Mouse (Mus musculus): ENCODE measurements around the gene Gtsf1l. TPM values are rescaled to one million over a fixed set of nuclear protein-coding genes. Genes with fewer than 3 reads are reported as not detected.

Gene Gtsf1l
- polyA plus RNA-seq, 1 experiment from 2014 or later, result not detected

DNA sequence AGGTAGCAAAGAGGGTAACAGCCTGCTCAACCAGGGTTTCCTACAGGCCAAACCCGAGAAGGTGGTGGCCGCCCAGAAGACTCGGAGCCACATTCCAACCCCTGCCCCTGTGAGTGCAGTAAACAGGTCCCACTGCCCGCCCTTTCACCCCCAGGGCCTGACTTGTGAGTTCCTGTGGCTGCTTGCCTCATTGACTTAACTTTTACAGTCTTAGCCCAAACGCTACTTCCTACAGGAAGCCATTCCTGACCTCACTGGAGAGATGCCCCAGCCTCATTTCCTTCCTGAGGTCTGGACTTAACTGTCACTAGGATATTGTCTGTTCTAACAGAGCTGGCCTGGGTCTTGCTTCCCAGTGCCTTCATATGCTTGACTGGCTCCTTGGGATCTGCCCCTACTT lies 5.1 kb downstream of the Gtsf1l start:
- Histone ChIP-seq H3K36me3 (peaks cover 69% of the 10 kb centered on the region), H3K4me3 (no peak overlapping the region), H3K27me3 (ENCODE audit: low read depth, poor library complexity, severe bottlenecking) (no peaks in the 10 kb centered on the region), H3K4me1 (no peaks in the 10 kb centered on the region), H3K9me3 (replicated peaks) (no peaks in the 10 kb centered on the region), H3K27ac (replicated peaks) (no peak overlapping the region)
- DNase-seq (ENCODE audit: low spot score), result no peak
- WGBS, result 89% methylated on average over 5 of the region's 5 CpGs

DNA sequence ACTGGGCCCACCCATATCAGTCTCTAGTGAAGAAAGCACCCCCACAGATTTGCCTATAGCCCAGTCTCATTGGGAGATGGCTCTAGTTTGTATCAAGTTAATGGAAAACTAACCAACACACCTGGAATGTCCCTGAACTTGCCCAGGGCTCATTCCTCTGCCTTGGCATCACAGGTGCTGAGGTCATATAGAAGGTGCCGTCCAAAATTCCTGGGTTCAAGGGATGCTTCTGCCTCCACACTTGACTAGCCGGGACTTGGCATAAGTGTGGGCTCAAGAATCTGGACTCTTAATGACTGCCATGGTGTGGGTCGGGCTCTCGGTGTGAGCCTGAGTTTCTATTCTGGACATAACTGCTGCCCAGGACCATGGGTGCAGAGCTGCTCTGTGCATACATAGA lies 8.6 kb downstream of the Gtsf1l start:
- 96% methylated on average over 4 of the region's 4 CpGs for WGBS
- H3K4me3 ChIP-seq, result no peak overlapping the region
- H3K36me3 ChIP-seq, result peaks cover 92% of the 10 kb centered on the region

DNA sequence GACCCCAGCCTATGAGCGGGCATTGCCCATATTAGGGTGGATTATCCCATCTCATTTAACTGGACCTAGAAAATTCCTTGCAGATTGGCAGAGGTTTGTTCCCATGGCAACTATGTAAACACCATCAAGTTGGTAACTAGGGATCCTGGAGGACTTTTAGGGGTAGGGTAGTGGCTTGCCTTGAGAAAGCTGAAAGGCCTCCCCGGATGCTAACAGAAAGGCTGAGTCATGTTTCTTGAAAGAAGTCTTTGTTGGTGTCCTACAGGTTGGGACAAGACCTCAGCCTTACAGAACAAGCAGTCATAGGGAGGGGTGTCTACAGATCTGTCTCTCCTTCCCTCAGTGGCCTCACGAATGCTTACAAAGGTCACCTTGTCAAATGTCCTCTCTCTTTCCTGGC lies 12.4 kb downstream of the Gtsf1l start:
- no peak overlapping the region for H3K4me3 ChIP-seq
- H3K9me3 ChIP-seq (replicated peaks), result no peaks in the 10 kb centered on the region
- no peaks in the 10 kb centered on the region for H3K27me3 ChIP-seq (ENCODE audit: low read depth, poor library complexity, severe bottlenecking)
- WGBS, result 78% methylated on average over 3 of the region's 3 CpGs
- H3K4me1 ChIP-seq, result peaks cover 7% of the 10 kb centered on the region
- no peak overlapping the region for H3K27ac ChIP-seq (replicated peaks)
- no peak for DNase-seq (ENCODE audit: low spot score)
- peaks cover 96% of the 10 kb centered on the region for H3K36me3 ChIP-seq

More for the DNA sequence above, 8.6 kb downstream of the Gtsf1l start:
- Histone ChIP-seq H3K27me3 (ENCODE audit: low read depth, poor library complexity, severe bottlenecking) (no peaks in the 10 kb centered on the region), H3K4me1 (peaks cover 7% of the 10 kb centered on the region), H3K27ac (replicated peaks) (no peak overlapping the region), H3K9me3 (replicated peaks) (no peaks in the 10 kb centered on the region)
- DNase-seq (ENCODE audit: low spot score), result no peak

DNA sequence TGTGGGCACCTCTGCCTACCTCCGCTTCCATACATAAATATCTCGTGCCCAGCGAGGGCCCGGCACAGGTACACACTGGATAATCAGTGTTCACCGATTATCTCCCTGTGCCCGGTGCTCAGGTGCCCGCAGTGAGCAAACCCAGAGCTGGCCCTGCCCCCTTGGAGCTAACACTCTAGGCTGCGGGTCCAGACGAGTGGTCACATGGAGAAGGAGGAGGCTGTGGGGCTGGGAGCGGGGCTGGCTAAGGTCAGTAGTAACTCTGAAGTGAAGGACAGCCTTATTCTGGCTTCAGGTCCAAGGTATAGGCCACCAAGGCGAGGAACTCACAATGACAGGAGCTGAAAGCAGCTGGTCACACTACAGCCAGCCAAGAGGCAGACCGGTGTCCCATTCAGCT lies 12.8 kb downstream of the Gtsf1l start:
- WGBS, result 93% methylated on average over 12 of the region's 12 CpGs
- Histone ChIP-seq H3K4me1 (peaks cover 7% of the 10 kb centered on the region), H3K27ac (replicated peaks) (no peak overlapping the region), H3K4me3 (no peak overlapping the region), H3K36me3 (peaks cover 97% of the 10 kb centered on the region), H3K27me3 (ENCODE audit: low read depth, poor library complexity, severe bottlenecking) (no peaks in the 10 kb centered on the region), H3K9me3 (replicated peaks) (no peaks in the 10 kb centered on the region)
- DNase-seq (ENCODE audit: low spot score), result no peak

DNA sequence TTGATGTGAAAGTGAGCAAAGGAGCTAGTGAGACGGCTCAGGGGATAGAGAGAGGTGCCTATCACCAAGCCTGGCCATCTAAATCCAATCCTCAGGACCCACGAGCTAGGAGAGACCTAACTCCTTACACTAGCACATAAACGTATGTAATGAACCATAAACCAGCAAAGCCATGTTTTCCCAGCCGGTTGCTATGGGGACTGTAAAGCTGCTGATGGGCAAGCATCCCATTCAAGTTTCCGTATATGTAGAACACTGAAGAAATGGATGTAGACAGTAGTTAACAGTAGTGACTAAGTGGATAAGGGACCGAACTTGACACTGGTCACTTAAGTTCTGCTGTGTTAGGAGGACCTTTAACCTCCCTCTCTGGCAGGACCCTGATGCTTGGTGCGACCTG lies 13.6 kb downstream of the Gtsf1l start:
- Histone ChIP-seq H3K36me3 (peaks cover 96% of the 10 kb centered on the region), H3K4me3 (no peak overlapping the region), H3K9me3 (replicated peaks) (no peaks in the 10 kb centered on the region), H3K27ac (replicated peaks) (no peak overlapping the region), H3K27me3 (ENCODE audit: low read depth, poor library complexity, severe bottlenecking) (no peaks in the 10 kb centered on the region), H3K4me1 (peaks cover 7% of the 10 kb centered on the region)
- DNase-seq (ENCODE audit: low spot score), result no peak
- WGBS, result 91% methylated on average over 7 of the region's 7 CpGs

DNA sequence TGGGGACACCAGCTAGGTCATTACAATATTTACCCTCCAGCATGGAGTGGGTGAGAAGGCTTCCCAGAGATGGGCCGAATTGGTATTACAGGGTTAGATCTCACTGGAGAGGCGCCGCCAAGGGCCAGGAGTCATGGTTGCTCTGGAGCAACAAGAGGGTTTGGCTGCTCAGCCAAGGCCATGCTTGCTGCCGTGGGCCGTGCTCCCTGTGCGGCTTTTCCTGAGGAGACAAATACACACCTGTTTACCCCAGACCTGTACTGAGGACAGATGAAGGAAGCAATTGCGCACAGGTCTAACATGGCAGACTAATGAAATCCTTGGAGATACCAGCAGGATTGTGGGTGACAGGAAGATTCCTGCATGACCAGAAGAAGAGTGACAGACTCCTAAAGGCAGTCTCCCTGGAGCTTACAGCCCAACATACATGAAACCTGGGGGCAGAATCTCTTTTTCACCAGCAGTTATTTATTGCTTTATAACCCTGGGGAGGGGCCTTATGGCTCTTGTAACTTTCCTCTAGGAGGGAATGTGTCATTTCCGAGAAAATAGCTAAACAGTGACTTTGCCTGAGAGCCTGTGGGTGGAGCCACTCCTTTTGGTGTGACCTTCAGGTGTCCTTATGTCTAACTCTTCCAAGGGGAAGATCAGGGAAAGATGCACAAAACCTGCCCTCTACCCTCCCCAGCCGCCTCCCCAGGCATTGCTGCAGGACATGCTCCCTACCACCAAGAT lies 14.5 kb downstream of the Gtsf1l start:
- Histone ChIP-seq H3K4me3 (no peak overlapping the region), H3K27ac (replicated peaks) (no peak overlapping the region), H3K27me3 (ENCODE audit: low read depth, poor library complexity, severe bottlenecking) (no peaks in the 10 kb centered on the region), H3K9me3 (replicated peaks) (no peaks in the 10 kb centered on the region), H3K4me1 (peaks cover 7% of the 10 kb centered on the region), H3K36me3 (peaks cover 95% of the 10 kb centered on the region)
- 95% methylated on average over 9 of the region's 9 CpGs for WGBS
- DNase-seq (ENCODE audit: low spot score), result no peak

DNA sequence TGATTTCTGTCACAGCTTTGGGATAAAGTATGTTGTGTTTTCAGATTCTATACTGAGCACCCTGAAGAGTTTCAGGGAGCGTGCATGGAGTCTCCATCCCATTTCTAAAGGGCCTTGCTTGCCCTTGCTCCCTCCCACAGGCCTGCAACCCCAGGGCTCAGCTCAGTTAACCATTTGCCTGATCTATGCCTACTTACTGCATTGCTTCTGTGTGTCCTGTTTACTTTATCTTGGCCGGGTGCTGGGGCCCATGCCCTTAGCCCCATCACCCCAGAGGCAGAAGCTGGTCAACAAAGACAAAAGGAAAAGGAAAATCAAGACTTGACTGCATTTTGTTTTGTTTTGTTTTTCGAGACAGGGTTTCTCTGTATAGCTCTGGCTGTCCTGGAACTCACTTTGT lies 16.1 kb downstream of the Gtsf1l start:
- Histone ChIP-seq H3K9me3 (replicated peaks) (no peaks in the 10 kb centered on the region), H3K4me3 (no peak overlapping the region), H3K36me3 (peaks cover 95% of the 10 kb centered on the region), H3K27me3 (ENCODE audit: low read depth, poor library complexity, severe bottlenecking) (no peaks in the 10 kb centered on the region), H3K4me1 (peaks cover 7% of the 10 kb centered on the region), H3K27ac (replicated peaks) (no peak overlapping the region)
- no peak for DNase-seq (ENCODE audit: low spot score)
- 89% methylated on average over 3 of the region's 3 CpGs for WGBS

DNA sequence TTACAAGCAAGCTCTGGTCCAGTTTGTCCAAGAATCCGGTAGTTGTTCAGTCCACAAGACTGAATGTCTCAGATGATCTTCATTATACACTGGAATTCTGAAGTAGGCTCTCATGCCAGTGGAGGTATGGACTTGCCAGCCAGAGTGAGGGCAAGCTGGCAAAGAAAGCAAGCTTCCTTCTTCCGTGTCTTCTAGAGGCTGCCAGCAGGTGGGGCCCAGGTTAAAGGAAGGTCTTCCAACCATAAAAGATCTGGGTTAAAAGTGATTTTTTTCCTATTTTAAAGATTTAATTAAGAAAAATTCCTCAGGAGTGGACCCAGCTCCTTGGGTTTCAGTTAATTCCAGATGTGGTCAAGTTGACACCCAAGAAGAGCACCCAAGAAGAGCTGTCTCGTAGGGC lies 17.4 kb downstream of the Gtsf1l start:
- peaks cover 95% of the 10 kb centered on the region for H3K36me3 ChIP-seq
- H3K4me1 ChIP-seq, result peaks cover 7% of the 10 kb centered on the region
- no peaks in the 10 kb centered on the region for H3K27me3 ChIP-seq (ENCODE audit: low read depth, poor library complexity, severe bottlenecking)
- DNase-seq (ENCODE audit: low spot score), result no peak
- H3K4me3 ChIP-seq, result no peak overlapping the region
- no peaks in the 10 kb centered on the region for H3K9me3 ChIP-seq (replicated peaks)
- WGBS, result 91% methylated on average over 3 of the region's 3 CpGs
- no peak overlapping the region for H3K27ac ChIP-seq (replicated peaks)

DNA sequence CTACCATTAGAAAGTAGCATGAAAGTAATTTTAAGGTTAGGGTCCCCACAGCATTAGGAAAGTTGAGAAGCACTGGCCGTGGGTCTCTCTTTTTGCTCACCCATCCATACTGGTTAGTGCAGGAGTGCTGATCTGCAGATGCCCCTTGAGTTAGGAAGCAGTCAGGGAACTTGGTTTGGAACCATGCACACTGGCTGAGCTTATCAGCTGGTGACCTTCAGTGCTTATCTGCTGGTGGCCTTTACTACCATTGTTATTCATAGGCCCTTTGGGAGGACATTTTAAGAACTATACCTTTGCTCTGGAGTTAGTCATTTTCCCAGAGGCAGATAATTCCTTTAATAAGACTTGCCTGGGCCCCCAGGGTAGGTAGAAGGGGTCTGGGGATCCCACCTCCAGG lies 20.4 kb downstream of the Gtsf1l start:
- peaks cover 97% of the 10 kb centered on the region for H3K36me3 ChIP-seq
- no peak overlapping the region for H3K4me3 ChIP-seq
- WGBS, result 95% methylated on average over 1 of the region's 1 CpGs
- DNase-seq (ENCODE audit: low spot score), result no peak
- H3K27me3 ChIP-seq (ENCODE audit: low read depth, poor library complexity, severe bottlenecking), result no peaks in the 10 kb centered on the region
- H3K27ac ChIP-seq (replicated peaks), result no peak overlapping the region
- H3K9me3 ChIP-seq (replicated peaks), result no peaks in the 10 kb centered on the region
- no peaks in the 10 kb centered on the region for H3K4me1 ChIP-seq

DNA sequence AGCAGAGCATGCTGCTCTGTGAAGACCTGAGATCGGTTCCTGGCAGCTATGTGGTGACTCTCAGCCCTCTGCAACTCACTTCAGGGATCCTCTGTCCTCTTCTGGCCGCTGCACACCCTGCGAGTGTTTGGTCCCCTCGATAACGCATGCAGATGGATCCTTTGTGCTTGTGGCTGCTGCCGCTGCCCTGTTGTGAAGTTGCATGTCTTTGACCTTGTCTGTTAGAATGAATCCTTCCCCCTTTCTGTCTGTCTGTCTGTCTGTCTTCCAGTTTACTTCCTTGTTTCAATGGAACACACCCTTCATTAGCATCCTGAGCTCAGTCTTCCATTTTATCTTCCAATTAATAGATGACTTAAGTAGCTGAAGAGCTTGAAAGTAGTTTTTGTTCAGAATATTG lies 21.3 kb downstream of the Gtsf1l start:
- Histone ChIP-seq H3K36me3 (peaks cover 97% of the 10 kb centered on the region), H3K4me1 (no peaks in the 10 kb centered on the region), H3K27ac (replicated peaks) (no peak overlapping the region), H3K4me3 (no peak overlapping the region), H3K27me3 (ENCODE audit: low read depth, poor library complexity, severe bottlenecking) (no peaks in the 10 kb centered on the region), H3K9me3 (replicated peaks) (no peaks in the 10 kb centered on the region)
- 89% methylated on average over 6 of the region's 6 CpGs for WGBS
- no peak for DNase-seq (ENCODE audit: low spot score)

DNA sequence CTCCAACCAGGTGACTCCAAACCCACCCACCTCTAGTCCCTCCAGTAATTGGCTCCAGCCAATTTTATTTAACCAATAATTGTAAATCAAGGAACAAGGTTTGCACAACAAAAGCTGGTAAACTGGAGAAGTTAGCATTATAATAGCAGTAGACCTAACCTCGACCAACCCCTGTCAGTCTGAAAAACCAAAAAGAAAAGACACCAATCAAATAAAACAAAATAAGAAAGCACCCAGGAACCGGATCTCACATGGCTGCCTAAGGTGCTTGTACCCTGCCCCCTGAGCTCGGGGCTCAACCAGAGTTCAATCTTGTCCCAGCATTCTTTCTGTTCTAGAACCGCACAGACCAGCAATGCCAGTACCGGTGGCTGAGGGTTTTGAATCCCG lies 25.5 kb downstream of the Gtsf1l start:
- Histone ChIP-seq H3K36me3 (peaks cover 78% of the 10 kb centered on the region), H3K4me1 (0 out of 2 replicates have a peak, but pooled peaks cover 4% of the 10 kb centered on the region), H3K4me3 (no peak overlapping the region), H3K27ac (replicated peaks) (no peak overlapping the region), H3K27me3 (ENCODE audit: low read depth, poor library complexity, severe bottlenecking) (no peaks in the 10 kb centered on the region), H3K9me3 (replicated peaks) (no peaks in the 10 kb centered on the region)
- DNase-seq (ENCODE audit: low spot score), result no peak
- WGBS, result 79% methylated on average over 6 of the region's 6 CpGs

DNA sequence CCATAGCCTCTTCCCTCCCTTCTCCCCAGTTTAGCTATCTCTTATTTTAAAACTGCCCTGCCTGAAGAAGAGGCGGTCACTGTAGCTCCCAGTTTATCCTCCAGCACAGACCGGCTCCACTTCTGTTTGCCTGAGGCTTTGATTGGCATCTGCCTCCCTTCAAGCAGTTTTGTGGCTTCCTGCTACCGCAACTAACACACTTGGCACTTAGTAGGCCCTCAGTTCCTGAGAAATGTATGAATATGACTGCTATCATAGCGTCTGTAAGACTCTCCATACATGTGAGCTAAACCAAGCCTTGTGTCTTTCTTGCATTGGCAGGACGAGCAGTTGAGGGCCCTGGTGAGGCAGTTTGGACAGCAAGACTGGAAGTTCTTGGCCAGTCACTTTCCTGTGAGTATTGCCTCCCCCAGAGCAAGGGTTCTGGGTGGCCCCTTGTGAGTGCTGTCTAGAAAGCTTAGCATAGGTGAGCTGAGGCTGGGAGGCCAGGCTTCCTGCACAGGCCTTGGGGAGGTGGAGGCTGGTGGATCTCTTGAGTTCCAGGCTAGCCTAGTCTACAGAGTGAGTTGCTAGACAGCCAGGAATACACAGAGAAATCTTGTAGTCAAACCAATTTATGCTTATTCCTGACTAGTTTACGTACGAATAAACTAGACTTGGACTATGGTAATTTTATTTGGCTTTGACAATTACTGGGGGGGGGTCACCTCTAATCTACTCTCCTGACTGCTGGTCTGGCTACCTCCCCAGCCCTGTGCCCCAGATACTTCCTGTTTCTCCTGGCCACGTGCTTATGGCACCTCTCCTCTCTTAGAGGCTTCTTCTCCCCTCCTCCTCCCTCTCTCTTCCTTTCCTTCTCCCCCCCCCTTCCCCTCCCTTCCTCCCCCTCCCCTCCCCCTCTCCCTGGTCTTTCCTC lies 26.2 kb downstream of the Gtsf1l start:
- Histone ChIP-seq H3K4me3 (no peak overlapping the region), H3K27ac (replicated peaks) (no peak overlapping the region), H3K4me1 (peaks cover 11% of the 10 kb centered on the region), H3K36me3 (peaks cover 74% of the 10 kb centered on the region), H3K27me3 (ENCODE audit: low read depth, poor library complexity, severe bottlenecking) (no peaks in the 10 kb centered on the region), H3K9me3 (replicated peaks) (no peaks in the 10 kb centered on the region)
- no peak for DNase-seq (ENCODE audit: low spot score)
- 81% methylated on average over 8 of the region's 8 CpGs for WGBS

DNA sequence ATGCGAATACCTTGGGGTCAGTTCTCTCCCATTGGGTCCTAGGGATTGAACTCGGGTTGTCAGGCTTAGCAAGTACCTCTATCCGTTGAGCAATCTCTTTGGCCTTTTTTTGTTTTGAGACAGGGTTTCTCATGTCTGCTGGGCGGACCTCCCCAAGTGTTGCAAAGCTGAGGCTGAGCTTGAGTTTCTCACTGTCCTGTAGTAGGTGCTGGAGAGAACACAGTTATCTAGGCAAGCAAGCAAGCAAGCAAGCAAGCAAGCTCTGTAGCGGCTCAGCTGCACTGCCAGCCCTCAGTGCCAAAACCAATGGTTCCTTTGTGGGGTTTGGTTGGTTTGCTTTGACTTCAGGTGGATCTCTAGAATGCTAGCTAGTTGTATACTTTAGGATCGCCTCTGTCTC lies 27.0 kb downstream of the Gtsf1l start:
- Histone ChIP-seq H3K9me3 (replicated peaks) (no peaks in the 10 kb centered on the region), H3K36me3 (peaks cover 65% of the 10 kb centered on the region), H3K4me1 (peaks cover 19% of the 10 kb centered on the region), H3K27ac (replicated peaks) (no peak overlapping the region), H3K4me3 (no peak overlapping the region), H3K27me3 (ENCODE audit: low read depth, poor library complexity, severe bottlenecking) (no peaks in the 10 kb centered on the region)
- no peak for DNase-seq (ENCODE audit: low spot score)
- 83% methylated on average over 6 of the region's 6 CpGs for WGBS

Measured in midbrain, embryonic 10.5 days (tissue).